Mouse (Mus musculus) lung, postnatal 4 days (tissue): ENCODE data around the gene Ric3.

ENCODE experiments used
- DNase-seq, 2 experiments: peaks; one replicate each; pipeline ENCODE4 v3.0.0; 2021

Ric3 gene

GRCm38 (mm10) chr7:109039445-109039844 lies 43.7 kb downstream of the Ric3 start:
- no peak for DNase-seq

GRCm38 (mm10) chr7:109038987-109039386 lies 44.1 kb downstream of the Ric3 start:
- no peak for DNase-seq

- no peak for DNase-seq
These were observed 44.9 kb downstream of the Ric3 start for GRCm38 (mm10) chr7:109038121-109038735.

GRCm38 (mm10) chr7:109032054-109032453 lies 51.1 kb downstream of the Ric3 start:
- DNase-seq: no peak

- DNase-seq: no peak
These were observed 51.8 kb downstream of the Ric3 start for GRCm38 (mm10) chr7:109031331-109031730.

GRCm38 (mm10) chr7:109029961-109030465 lies 53.1 kb downstream of the Ric3 start:
- DNase-seq: no peak

GRCm38 (mm10) chr7:109028204-109028603 lies 54.9 kb downstream of the Ric3 start:
- peak in 1 of 2 experiments; percentile 44 for DNase-seq

- DNase-seq: no peak
These were observed 55.4 kb downstream of the Ric3 start for GRCm38 (mm10) chr7:109027721-109028120.

- DNase-seq: no peak
These were observed 56.2 kb downstream of the Ric3 start for GRCm38 (mm10) chr7:109026976-109027375.

GRCm38 (mm10) chr7:109025743-109026142 lies 57.4 kb downstream of the Ric3 start:
- DNase-seq: no peak

- DNase-seq: peak; percentile 45 to 64
These were observed 61.7 kb downstream of the Ric3 start for GRCm38 (mm10) chr7:109021428-109021827.

- DNase-seq: no peak
These were observed 63.9 kb downstream of the Ric3 start for GRCm38 (mm10) chr7:109019243-109019642.

- DNase-seq: no peak
These were observed 66.7 kb downstream of the Ric3 start for GRCm38 (mm10) chr7:109016378-109016923.

GRCm38 (mm10) chr7:109014851-109015250 lies 68.3 kb downstream of the Ric3 start:
- DNase-seq: no peak

GRCm38 (mm10) chr7:109012998-109013625 lies 70.0 kb downstream of the Ric3 start:
- DNase-seq: no peak

GRCm38 (mm10) chr7:109012575-109012974 lies 70.6 kb downstream of the Ric3 start:
- no peak for DNase-seq

GRCm38 (mm10) chr7:109011596-109012180 lies 71.4 kb downstream of the Ric3 start:
- no peak for DNase-seq

GRCm38 (mm10) chr7:109010720-109011595 lies 72.2 kb downstream of the Ric3 start:
- peak in 1 of 2 experiments; percentile 35 for DNase-seq

GRCm38 (mm10) chr7:109009260-109009659 lies 73.9 kb downstream of the Ric3 start:
- no peak for DNase-seq

- no peak for DNase-seq
These were observed 79.5 kb downstream of the Ric3 start for GRCm38 (mm10) chr7:109003653-109004052.

- no peak for DNase-seq
These were observed 81.2 kb downstream of the Ric3 start for GRCm38 (mm10) chr7:109001971-109002370.

- no peak for DNase-seq
These were observed 82.7 kb downstream of the Ric3 start for GRCm38 (mm10) chr7:109000315-109000954.
